Mouse (Mus musculus) embryonic fibroblast, embryonic 13.5 days (primary cell): ENCODE data around the gene Cry2.

ENCODE experiments used
- CTCF ChIP-seq: IDR thresholded peaks from 2 replicates; pipeline ENCODE4 v1.5.1; 2011; ENCODE audit warnings: mild to moderate bottlenecking, control low read depth, low read length, moderate library complexity, borderline replicate concordance; ENCODE audit not compliant: insufficient read depth
- POLR2A ChIP-seq: IDR thresholded peaks from 2 replicates; pipeline ENCODE4 v1.6.1; 2011; ENCODE audit warnings: low read depth, mild to moderate bottlenecking, control low read depth, low read length, moderate library complexity

DNA sequence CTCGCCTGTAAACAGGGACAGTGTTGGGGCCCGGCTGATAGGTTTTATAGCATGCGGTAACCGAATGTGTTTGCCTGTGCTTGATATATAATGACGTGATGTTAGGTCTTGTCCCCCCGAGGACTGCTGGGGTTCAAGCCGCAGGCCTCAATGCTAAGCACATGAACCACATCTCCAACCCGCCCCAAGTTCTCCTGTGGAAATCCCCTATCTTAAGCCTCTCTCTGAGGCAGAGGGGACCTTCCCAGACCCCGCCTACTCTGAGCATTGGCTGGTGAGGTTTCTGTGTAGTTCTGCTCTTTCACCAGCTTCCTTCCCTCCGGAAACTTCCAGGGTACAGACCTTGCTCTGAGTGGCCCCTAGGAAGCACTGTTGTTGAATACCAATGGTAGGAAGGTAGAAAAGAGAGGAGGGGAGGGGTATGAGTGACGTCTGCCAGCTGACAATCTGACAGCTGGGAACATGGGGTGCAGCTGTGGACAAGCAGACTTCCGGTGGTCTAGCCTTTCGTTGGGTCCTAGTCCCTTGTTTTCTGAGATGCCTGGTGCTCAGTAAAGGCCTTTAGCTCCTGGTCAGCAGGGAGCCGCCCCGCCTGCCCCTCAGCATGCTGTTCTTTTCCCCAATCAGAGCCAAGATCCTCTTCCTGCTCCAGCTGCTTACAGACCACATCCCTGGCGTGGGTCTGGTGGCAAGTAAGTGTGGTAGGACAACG lies 53.9 kb downstream of the Cry2 start:
- TF ChIP-seq POLR2A (no peak), CTCF (no peak)
